Mouse (Mus musculus) small intestine, adult 2 months (tissue): ENCODE results near the gene Olfr69. TPM values are rescaled to one million over a fixed set of nuclear protein-coding genes. Genes with fewer than 3 reads are reported as not detected.
"Not testable (repeated sequence)": the region's sequence is repeated elsewhere in the genome, so short reads cannot be mapped to it uniquely, and the experiment has no call there.

Experiments used
- H3K27ac ChIP-seq: fragments of 200-500 bp; 2 replicates; pipeline ENCODE4 v1.5.1; 2012; ENCODE audit warnings: low read depth, low read length, control low read depth, inconsistent platforms; ENCODE audit not compliant: insufficient read depth
- H3K27me3 ChIP-seq: fragments of 200-500 bp; 2 replicates; pipeline ENCODE4 v1.6.1; 2012; ENCODE audit warnings: mild to moderate bottlenecking, moderate library complexity, low read length, inconsistent platforms; ENCODE audit not compliant: control insufficient read depth, insufficient read depth
- H3K36me3 ChIP-seq: fragments of 200-500 bp; 2 replicates; pipeline ENCODE4 v1.6.1; 2012; ENCODE audit warnings: mild to moderate bottlenecking, low read length, control low read depth, inconsistent platforms; ENCODE audit not compliant: control insufficient read depth, insufficient read depth
- H3K4me1 ChIP-seq: fragments of 200-500 bp; 2 replicates; pipeline ENCODE4 v1.6.1; 2012; ENCODE audit warnings: low read length, inconsistent platforms, mixed read lengths; ENCODE audit not compliant: control insufficient read depth, insufficient read depth, insufficient read length
- H3K4me3 ChIP-seq: fragments of 200-500 bp; 2 replicates; pipeline ENCODE4 v1.5.1; 2012; ENCODE audit warnings: low read depth, mild to moderate bottlenecking, control low read depth, inconsistent platforms, low read length, moderate library complexity
- CTCF ChIP-seq: fragments of 200-500 bp; IDR thresholded peaks from 2 replicates; pipeline ENCODE4 v1.5.1; 2012; ENCODE audit warnings: low read depth, mild to moderate bottlenecking, control low read depth, inconsistent platforms, low read length, moderate library complexity, mixed read lengths; ENCODE audit not compliant: insufficient replicate concordance, insufficient read length; ENCODE audit errors: extremely low read depth
- POLR2A ChIP-seq: fragments of 200-500 bp; IDR thresholded peaks from 2 replicates; pipeline ENCODE4 v1.6.1; 2012; ENCODE audit warnings: low read depth, mild to moderate bottlenecking, control low read depth, inconsistent platforms, low read length, moderate library complexity
- WGBS: fragments of 180-500 bp; shearing (Covaris S2); methylation state at CpG from one replicate; pipeline ENCODE4 v1.1.7; 2018; 5-methylcytosine and 5-hydroxymethylcytosine counted together
- polyA plus RNA-seq: library from polyadenylated mRNA; depleted of rRNA; stranded (reverse); fragments of >200 nt; gene quantifications from 2 replicates; pipeline ENCODE4 v1.2.3, GENCODE M21; 2012; rRNA removed

Olfr69 gene
- not detected in 2 replicates for polyA plus RNA-seq

- 64% methylated on average over 2 of the region's 2 CpGs for WGBS
- TF ChIP-seq CTCF (no peak), POLR2A (no peak)
Measured at GRCm38 (mm10) chr7:103771494-103771893, at the start of gene Olfr69. Gene Olfr69, minus strand, starts transcription at chr7:103771594.

GRCm38 (mm10) chr7:103815085-103815484 lies 43.7 kb upstream of the Olfr69 start:
- not testable (repeated sequence) for H3K27ac ChIP-seq, H3K4me1 ChIP-seq, H3K27me3 ChIP-seq, H3K4me3 ChIP-seq, H3K36me3 ChIP-seq
- 88% methylated on average over 1 of the region's 2 CpGs for WGBS

More at GRCm38 (mm10) chr7:103771494-103771893, at the start of gene Olfr69:
- no peak within 1 kb of the TSS for H3K27ac ChIP-seq
- no peaks in the 10 kb centered on the region for H3K27me3 ChIP-seq
- H3K36me3 ChIP-seq = no peaks in the 10 kb centered on the region
- no peaks in the 10 kb centered on the region for H3K4me1 ChIP-seq
- H3K4me3 ChIP-seq = no peak within 1 kb of the TSS

GRCm38 (mm10) chr7:103813766-103814165 lies 42.4 kb upstream of the Olfr69 start, which contains the start of gene Hbb-bt:
Gene Hbb-bt, minus strand, starts transcription at chr7:103813996.
- H3K27ac ChIP-seq = no peak within 1 kb of the TSS
- no peaks in the 10 kb centered on the region for H3K36me3 ChIP-seq
- no peak within 1 kb of the TSS for H3K4me3 ChIP-seq
- no peak for TF ChIP-seq POLR2A
- TF ChIP-seq CTCF = no peak
- 86% methylated on average over 3 of the region's 3 CpGs for WGBS
- H3K27me3 ChIP-seq = no peaks in the 10 kb centered on the region
- no peaks in the 10 kb centered on the region for H3K4me1 ChIP-seq

- H3K27ac ChIP-seq, H3K36me3 ChIP-seq, H3K27me3 ChIP-seq, H3K4me3 ChIP-seq, H3K4me1 ChIP-seq: not testable (repeated sequence)
- WGBS = no CpG with 5 or more reads among the region's 3 CpGs
Measured at GRCm38 (mm10) chr7:103813152-103813551, 41.8 kb upstream of the Olfr69 start.

- TF ChIP-seq CTCF (no peak), POLR2A (no peak)
- H3K4me3 ChIP-seq = no peak overlapping the region
Measured at GRCm38 (mm10) chr7:103812174-103812573, 40.8 kb upstream of the Olfr69 start.

GRCm38 (mm10) chr7:103811223-103811845 lies 39.9 kb upstream of the Olfr69 start:
- WGBS = 100% methylated on average over 1 of the region's 1 CpGs
- Histone ChIP-seq H3K4me3 (no peak overlapping the region), H3K27me3 (no peaks in the 10 kb centered on the region), H3K36me3 (no peaks in the 10 kb centered on the region), H3K4me1 (no peaks in the 10 kb centered on the region), H3K27ac (no peak overlapping the region)
- TF ChIP-seq POLR2A = no peak

More at GRCm38 (mm10) chr7:103812174-103812573, 40.8 kb upstream of the Olfr69 start:
- H3K27ac ChIP-seq = no peak overlapping the region
- no peaks in the 10 kb centered on the region for H3K27me3 ChIP-seq
- no peaks in the 10 kb centered on the region for H3K36me3 ChIP-seq
- H3K4me1 ChIP-seq = no peaks in the 10 kb centered on the region
- WGBS = 14% methylated on average over 1 of the region's 1 CpGs

GRCm38 (mm10) chr7:103810746-103811145 lies 39.4 kb upstream of the Olfr69 start:
- TF ChIP-seq CTCF (no peak), POLR2A (no peak)
- H3K27ac ChIP-seq = no peak overlapping the region
- WGBS = 66% methylated on average over 3 of the region's 3 CpGs
- no peaks in the 10 kb centered on the region for H3K27me3 ChIP-seq
- no peak overlapping the region for H3K4me3 ChIP-seq
- H3K36me3 ChIP-seq = no peaks in the 10 kb centered on the region
- H3K4me1 ChIP-seq = no peaks in the 10 kb centered on the region

GRCm38 (mm10) chr7:103810296-103810695 lies 38.9 kb upstream of the Olfr69 start:
- TF ChIP-seq POLR2A = no peak
- no peak for TF ChIP-seq CTCF
- Histone ChIP-seq H3K4me1 (no peaks in the 10 kb centered on the region), H3K4me3 (no peak overlapping the region), H3K27ac (no peak overlapping the region), H3K27me3 (no peaks in the 10 kb centered on the region), H3K36me3 (no peaks in the 10 kb centered on the region)
- WGBS = 89% methylated on average over 1 of the region's 1 CpGs
